Mouse (Mus musculus) liver, embryonic 13.5 days (tissue): ENCODE measurements around the gene A030003K21Rik. TPM values are rescaled to one million over a fixed set of nuclear protein-coding genes. Genes with fewer than 3 reads are reported as not detected.
"Not testable (repeated sequence)": the region's sequence is repeated elsewhere in the genome, so short reads cannot be mapped to it uniquely, and the experiment has no call there.

Source experiments
- ATAC-seq: fragments of 200-750 bp; cut with Nextera tagmentation; 2 replicates; pipeline ENCODE4 v1.8.0; 2017; ENCODE audit warnings: low read depth, mild to moderate bottlenecking, moderate number of reproducible peaks, moderate library complexity
- DNase-seq: peaks from one replicate; pipeline ENCODE4 v3.0.0; 2022
- H3K27ac ChIP-seq: fragments of 300-500 bp; sonication (generic); 2 replicates; pipeline ENCODE4 v1.5.1; 2015; ENCODE audit warnings: moderate library complexity, mild to moderate bottlenecking, inconsistent platforms
- H3K27me3 ChIP-seq: fragments of 300-500 bp; sonication (generic); 2 replicates; pipeline ENCODE4 v1.6.1; 2015; ENCODE audit warnings: mild to moderate bottlenecking, inconsistent platforms
- H3K36me3 ChIP-seq: fragments of 300-500 bp; sonication (generic); 2 replicates; pipeline ENCODE4 v1.6.1; 2015; ENCODE audit warnings: mild to moderate bottlenecking, inconsistent platforms
- H3K4me1 ChIP-seq: fragments of 300-500 bp; sonication (generic); replicated peaks from 2 replicates; pipeline ENCODE4 v1.6.1; 2015; ENCODE audit warnings: inconsistent platforms
- H3K4me2 ChIP-seq: fragments of 300-500 bp; sonication (generic); 2 replicates; pipeline ENCODE4 v1.6.1; 2015; ENCODE audit warnings: inconsistent platforms, mild to moderate bottlenecking, moderate library complexity
- H3K4me3 ChIP-seq: fragments of 300-500 bp; sonication (generic); replicated peaks from 2 replicates; pipeline ENCODE4 v1.5.1; 2015; ENCODE audit warnings: mild to moderate bottlenecking, inconsistent platforms
- H3K9ac ChIP-seq: fragments of 300-500 bp; sonication (generic); 2 replicates; pipeline ENCODE4 v1.6.1; 2015; ENCODE audit warnings: mild to moderate bottlenecking, inconsistent platforms
- H3K9me3 ChIP-seq: fragments of 300-500 bp; sonication (generic); replicated peaks from 2 replicates; pipeline ENCODE4 v1.6.1; 2016; ENCODE audit warnings: inconsistent platforms
- WGBS: fragments of 180-500 bp; shearing (Covaris S2); methylation state at CpG from one replicate; pipeline ENCODE4 v1.1.7; 2015; ENCODE audit not compliant: insufficient replicate concordance; 5-methylcytosine and 5-hydroxymethylcytosine counted together
- polyA plus RNA-seq: library from polyadenylated mRNA; unstranded; fragments of >200 nt; fragmentation: Nextera tagmentation; extraction: Ambion mirVana; gene quantifications from 2 replicates; pipeline ENCODE4 v1.2.1, GENCODE M21; 2015

A030003K21Rik gene
- polyA plus RNA-seq, 1 experiment from 2014 or later, result not detected

- no peak overlapping the region for H3K4me2 ChIP-seq
- no peaks in the 10 kb centered on the region for H3K9me3 ChIP-seq
- H3K27me3 ChIP-seq, result no peaks in the 10 kb centered on the region
- 43% methylated on average over 3 of the region's 3 CpGs for WGBS
- DNase-seq (no peak), ATAC-seq (no peak)
- H3K4me3 ChIP-seq, result no peak overlapping the region
- no peak overlapping the region for H3K27ac ChIP-seq
- no peak overlapping the region for H3K9ac ChIP-seq
- no peaks in the 10 kb centered on the region for H3K36me3 ChIP-seq
- 0 out of 2 replicates have a peak, but pooled peaks cover under 1% of the 10 kb centered on the region for H3K4me1 ChIP-seq
Observed at GRCm38 (mm10) chr1:82966413-82966812, 23.2 kb upstream of the A030003K21Rik start.

- 68% methylated on average over 11 of the region's 11 CpGs for WGBS
- no peak within 1 kb of the TSS for H3K4me2 ChIP-seq
Observed at GRCm38 (mm10) chr1:82959870-82960385, 16.7 kb upstream of the A030003K21Rik start, which contains the start of gene Gm47955. Gene Gm47955, plus strand, starts transcription at chr1:82960286.

GRCm38 (mm10) chr1:82955913-82956312 lies 12.7 kb upstream of the A030003K21Rik start, which contains the start of gene Gm7544:
Gene Gm7544, minus strand, starts transcription at chr1:82956013.
- not testable (repeated sequence) for H3K9me3 ChIP-seq, H3K4me3 ChIP-seq, H3K9ac ChIP-seq, ATAC-seq, H3K27ac ChIP-seq, H3K27me3 ChIP-seq, DNase-seq, H3K36me3 ChIP-seq, H3K4me2 ChIP-seq, H3K4me1 ChIP-seq

More at GRCm38 (mm10) chr1:82959870-82960385, 16.7 kb upstream of the A030003K21Rik start, which contains the start of gene Gm47955:
- H3K36me3 ChIP-seq, result no peaks in the 10 kb centered on the region
- H3K9ac ChIP-seq, result no peak within 1 kb of the TSS
- H3K9me3 ChIP-seq, result no peaks in the 10 kb centered on the region
- ATAC-seq (no peak), DNase-seq (no peak)
- H3K27ac ChIP-seq, result no peak within 1 kb of the TSS
- H3K27me3 ChIP-seq, result no peaks in the 10 kb centered on the region
- no peaks in the 10 kb centered on the region for H3K4me1 ChIP-seq
- no peak within 1 kb of the TSS for H3K4me3 ChIP-seq

GRCm38 (mm10) chr1:82948601-82949000 lies 5.4 kb upstream of the A030003K21Rik start:
- no peak for DNase-seq
- no peak overlapping the region for H3K9ac ChIP-seq
- no peak overlapping the region for H3K4me2 ChIP-seq
- no peaks in the 10 kb centered on the region for H3K27me3 ChIP-seq
- H3K4me3 ChIP-seq, result no peak overlapping the region
- H3K27ac ChIP-seq, result no peak overlapping the region
- no peaks in the 10 kb centered on the region for H3K36me3 ChIP-seq
- H3K9me3 ChIP-seq, result no peaks in the 10 kb centered on the region
- 74% methylated on average over 2 of the region's 2 CpGs for WGBS
- ATAC-seq, result no peak
- no peaks in the 10 kb centered on the region for H3K4me1 ChIP-seq

- not testable (repeated sequence) for H3K4me3 ChIP-seq, H3K4me2 ChIP-seq
- 85% methylated on average over 2 of the region's 2 CpGs for WGBS
Observed at GRCm38 (mm10) chr1:82946029-82946428, 2.8 kb upstream of the A030003K21Rik start.

GRCm38 (mm10) chr1:82942505-82942904 lies 683 bp downstream of the A030003K21Rik start:
- H3K27me3 ChIP-seq, ATAC-seq, H3K27ac ChIP-seq, H3K9ac ChIP-seq, H3K36me3 ChIP-seq, H3K9me3 ChIP-seq, DNase-seq, H3K4me2 ChIP-seq, H3K4me3 ChIP-seq, H3K4me1 ChIP-seq: not testable (repeated sequence)
- 78% methylated on average over 2 of the region's 2 CpGs for WGBS

More at GRCm38 (mm10) chr1:82946029-82946428, 2.8 kb upstream of the A030003K21Rik start:
- H3K9ac ChIP-seq, H3K27me3 ChIP-seq, DNase-seq, H3K9me3 ChIP-seq, H3K4me1 ChIP-seq, H3K36me3 ChIP-seq, H3K27ac ChIP-seq, ATAC-seq: not testable (repeated sequence)

- Histone ChIP-seq H3K9me3 (0 out of 2 replicates have a peak, but pooled peaks cover 10% of the 10 kb centered on the region), H3K4me2 (no peak overlapping the region), H3K27me3 (no peaks in the 10 kb centered on the region), H3K36me3 (no peaks in the 10 kb centered on the region), H3K27ac (no peak overlapping the region), H3K9ac (no peak overlapping the region), H3K4me1 (no peaks in the 10 kb centered on the region), H3K4me3 (no peak overlapping the region)
- DNase-seq (no peak), ATAC-seq (no peak)
- 78% methylated on average over 5 of the region's 5 CpGs for WGBS
Observed at GRCm38 (mm10) chr1:82938666-82939065, 4.5 kb downstream of the A030003K21Rik start.

- not testable (repeated sequence) for H3K4me3 ChIP-seq, H3K27me3 ChIP-seq, H3K4me1 ChIP-seq, DNase-seq, H3K36me3 ChIP-seq, H3K9me3 ChIP-seq, H3K4me2 ChIP-seq, H3K9ac ChIP-seq, ATAC-seq, H3K27ac ChIP-seq
- WGBS, result no CpG with 5 or more reads among the region's 6 CpGs
Observed at GRCm38 (mm10) chr1:82931326-82931725, 11.9 kb downstream of the A030003K21Rik start, which contains the start of gene Gm6217. Gene Gm6217, minus strand, starts transcription at chr1:82931399.

- not testable (repeated sequence) for H3K27ac ChIP-seq, H3K27me3 ChIP-seq, DNase-seq, H3K4me3 ChIP-seq, H3K9me3 ChIP-seq, H3K9ac ChIP-seq, H3K4me1 ChIP-seq, ATAC-seq, H3K36me3 ChIP-seq, H3K4me2 ChIP-seq
- WGBS, result 67% methylated on average over 3 of the region's 3 CpGs
Observed at GRCm38 (mm10) chr1:82930558-82930957, 12.6 kb downstream of the A030003K21Rik start.

GRCm38 (mm10) chr1:82924650-82925049 lies 18.5 kb downstream of the A030003K21Rik start, which contains the start of gene A030014E15Rik:
Gene A030014E15Rik, plus strand, starts transcription at chr1:82924917.
- Histone ChIP-seq H3K9ac (no peak within 1 kb of the TSS), H3K4me2 (no peak within 1 kb of the TSS), H3K4me1 (no peaks in the 10 kb centered on the region), H3K4me3 (no peak within 1 kb of the TSS), H3K9me3 (no peaks in the 10 kb centered on the region), H3K27me3 (no peaks in the 10 kb centered on the region), H3K36me3 (no peaks in the 10 kb centered on the region), H3K27ac (no peak within 1 kb of the TSS)
- 76% methylated on average over 6 of the region's 6 CpGs for WGBS
- ATAC-seq (no peak), DNase-seq (no peak)

GRCm38 (mm10) chr1:82913434-82913833 lies 29.8 kb downstream of the A030003K21Rik start:
- not testable (repeated sequence) for ATAC-seq, H3K4me2 ChIP-seq, H3K36me3 ChIP-seq, H3K27me3 ChIP-seq, DNase-seq, H3K9ac ChIP-seq, H3K27ac ChIP-seq, H3K4me3 ChIP-seq, H3K9me3 ChIP-seq
- WGBS, result 72% methylated on average over 5 of the region's 5 CpGs
- H3K4me1 ChIP-seq, result peaks cover 20% of the 10 kb centered on the region

GRCm38 (mm10) chr1:82913025-82913424 lies 30.2 kb downstream of the A030003K21Rik start, which contains the start of gene A030005L19Rik:
Gene A030005L19Rik, plus strand, starts transcription at chr1:82913325.
- Histone ChIP-seq H3K27ac (no peak within 1 kb of the TSS), H3K9ac (no peak within 1 kb of the TSS), H3K4me3 (no peak within 1 kb of the TSS), H3K9me3 (no peaks in the 10 kb centered on the region), H3K36me3 (0 out of 2 replicates have a peak, but pooled peaks cover 5% of the 10 kb centered on the region), H3K4me2 (no peak within 1 kb of the TSS), H3K4me1 (peaks cover 20% of the 10 kb centered on the region), H3K27me3 (no peaks in the 10 kb centered on the region)
- no peak for DNase-seq
- 77% methylated on average over 3 of the region's 3 CpGs for WGBS
- ATAC-seq, result no peak
